Mouse (Mus musculus) cerebellum, postnatal 10 days (tissue): ENCODE measurements around the gene Usp22.
"Not testable (repeated sequence)": the region's sequence is repeated elsewhere in the genome, so short reads cannot be mapped to it uniquely, and the experiment has no call there.

Experiments
- DNase-seq, 2 experiments: peaks; one replicate each; pipeline ENCODE4 v3.0.0; 2021; ENCODE audit warnings: mixed read lengths in 2 of 2

The Usp22 gene

GRCm38 (mm10) chr11:61142262-61142661 lies 32.6 kb downstream of the Usp22 start:
- no peak for DNase-seq

GRCm38 (mm10) chr11:61141693-61142092 lies 33.2 kb downstream of the Usp22 start:
- no peak for DNase-seq

- DNase-seq: no peak
Measured at GRCm38 (mm10) chr11:61132943-61133342, 41.9 kb downstream of the Usp22 start.

- not testable (repeated sequence) for DNase-seq
Measured at GRCm38 (mm10) chr11:61130646-61131045, 44.2 kb downstream of the Usp22 start.

GRCm38 (mm10) chr11:61129305-61129704 lies 45.5 kb downstream of the Usp22 start:
- no peak for DNase-seq

GRCm38 (mm10) chr11:61127421-61128055 lies 47.3 kb downstream of the Usp22 start:
- DNase-seq: no peak

GRCm38 (mm10) chr11:61126606-61127355 lies 48.1 kb downstream of the Usp22 start, which contains the start of gene Tnfrsf13b:
Tnfrsf13b (plus strand) TSS chr11:61126755.
- DNase-seq: no peak

GRCm38 (mm10) chr11:61125970-61126369 lies 48.9 kb downstream of the Usp22 start:
- no peak for DNase-seq

- no peak for DNase-seq
Measured at GRCm38 (mm10) chr11:61123886-61124285, 51.0 kb downstream of the Usp22 start.

GRCm38 (mm10) chr11:61122769-61123288 lies 52.0 kb downstream of the Usp22 start:
- DNase-seq: no peak

GRCm38 (mm10) chr11:61122283-61122768 lies 52.5 kb downstream of the Usp22 start:
- no peak for DNase-seq

GRCm38 (mm10) chr11:61119996-61120583 lies 54.8 kb downstream of the Usp22 start:
- no peak for DNase-seq

- peak in 1 of 2 experiments; percentile 15 for DNase-seq
Measured at GRCm38 (mm10) chr11:61116226-61116625, 58.6 kb downstream of the Usp22 start.

GRCm38 (mm10) chr11:61112323-61112995 lies 62.4 kb downstream of the Usp22 start:
- DNase-seq: no peak

GRCm38 (mm10) chr11:61111472-61111871 lies 63.4 kb downstream of the Usp22 start:
- no peak for DNase-seq

GRCm38 (mm10) chr11:61110928-61111327 lies 63.9 kb downstream of the Usp22 start:
- DNase-seq: peak in 1 of 2 experiments; percentile 24

GRCm38 (mm10) chr11:61110113-61110512 lies 64.7 kb downstream of the Usp22 start:
- DNase-seq: no peak

- no peak for DNase-seq
Measured at GRCm38 (mm10) chr11:61109707-61110106, 65.1 kb downstream of the Usp22 start.

GRCm38 (mm10) chr11:61108911-61109361 lies 65.9 kb downstream of the Usp22 start:
- DNase-seq: no peak

- peak; percentile 97 to 98 for DNase-seq
Measured at GRCm38 (mm10) chr11:61104241-61104901, 70.5 kb downstream of the Usp22 start.

- no peak for DNase-seq
Measured at GRCm38 (mm10) chr11:61102397-61103339, 72.2 kb downstream of the Usp22 start.
